Mouse (Mus musculus) left cerebral cortex, adult 2 months (tissue): ENCODE data around the gene Cd160. TPM values are rescaled to one million over a fixed set of nuclear protein-coding genes. Genes with fewer than 3 reads are reported as not detected.

Experiments used
- DNase-seq, 2 experiments: peaks; one replicate each; pipeline ENCODE4 v3.0.0; 2021 to 2022; ENCODE audit warnings: low spot score in 2 of 2, mixed read lengths in 1 of 2; ENCODE audit errors: extremely low spot score in 1 of 2
- H3K27ac ChIP-seq: fragments of 200-600 bp; 2 replicates; pipeline ENCODE4 v1.8.1; 2022
- H3K4me3 ChIP-seq: fragments of 200-600 bp; 2 replicates; pipeline ENCODE4 v1.8.1; 2022
- CTCF ChIP-seq: fragments of 200-600 bp; IDR thresholded peaks from 2 replicates; pipeline ENCODE4 v1.8.1; 2022; ENCODE audit warnings: antibody characterized with exemption, mild to moderate bottlenecking, moderate library complexity
- intact Hi-C: fragments of 180-260 bp; cut with DNase I; formaldehyde crosslinking; loops from one replicate; pipeline ENCODE4 v1.15.1; 2025
- total RNA-seq, 2 experiments: library from RNA; stranded (reverse); gene quantifications; 2 replicates each; pipeline ENCODE4 v1.2.3; 2021

Cd160 gene
- total RNA-seq, 2 experiments from 2014 or later, result not detected

GRCm38 (mm10) chr3:96802214-96802613, 26.9 kb downstream of the Cd160 start:
- DNase-seq, result no peak
- intact Hi-C loops, result no loop called here
- Histone ChIP-seq H3K27ac (no peak overlapping the region), H3K4me3 (no peak overlapping the region)
- no peak for TF ChIP-seq CTCF

GRCm38 (mm10) chr3:96800254-96800653, 28.9 kb downstream of the Cd160 start:
- no peak overlapping the region for H3K27ac ChIP-seq
- no peak for DNase-seq
- no peak for TF ChIP-seq CTCF
- intact Hi-C loops, result no loop called here
- H3K4me3 ChIP-seq, result no peak overlapping the region

- no peak for TF ChIP-seq CTCF
- intact Hi-C loops, result no loop called here
- no peak overlapping the region; the same call in 1 of the 2 replicates for H3K27ac ChIP-seq
- DNase-seq, result no peak
- H3K4me3 ChIP-seq, result no peak overlapping the region
Observed at GRCm38 (mm10) chr3:96788506-96788905, 40.6 kb downstream of the Cd160 start.

GRCm38 (mm10) chr3:96787784-96788183, 41.4 kb downstream of the Cd160 start:
- intact Hi-C loops, result no loop called here
- no peak overlapping the region for H3K4me3 ChIP-seq

GRCm38 (mm10) chr3:96782236-96782635, 46.9 kb downstream of the Cd160 start:
- Histone ChIP-seq H3K4me3 (no peak overlapping the region), H3K27ac (no peak overlapping the region)
- no peak for DNase-seq
- intact Hi-C loops, result no loop called here
- no peak for TF ChIP-seq CTCF

More at GRCm38 (mm10) chr3:96787784-96788183, 41.4 kb downstream of the Cd160 start:
- TF ChIP-seq CTCF, result no peak
- no peak for DNase-seq
- no peak overlapping the region for H3K27ac ChIP-seq

- Histone ChIP-seq H3K27ac (no peak overlapping the region), H3K4me3 (no peak overlapping the region)
- no peak for DNase-seq
- intact Hi-C loops, result no loop called here
- TF ChIP-seq CTCF, result no peak
Observed at GRCm38 (mm10) chr3:96777120-96777519, 52.0 kb downstream of the Cd160 start.

- intact Hi-C loops, result no loop called here
- DNase-seq, result no peak
- TF ChIP-seq CTCF, result no peak
- H3K27ac ChIP-seq, result no peak overlapping the region
- H3K4me3 ChIP-seq, result no peak overlapping the region
Observed at GRCm38 (mm10) chr3:96772949-96773348, 56.2 kb downstream of the Cd160 start.

- no peak overlapping the region for H3K27ac ChIP-seq
- intact Hi-C loops, result no loop called here
- TF ChIP-seq CTCF, result no peak
Observed at GRCm38 (mm10) chr3:96769971-96770370, 59.2 kb downstream of the Cd160 start.

GRCm38 (mm10) chr3:96764528-96764927, 64.6 kb downstream of the Cd160 start:
- H3K27ac ChIP-seq, result no peak overlapping the region
- TF ChIP-seq CTCF, result no peak
- no peak for DNase-seq
- intact Hi-C loops, result no loop called here
- H3K4me3 ChIP-seq, result no peak overlapping the region

More at GRCm38 (mm10) chr3:96769971-96770370, 59.2 kb downstream of the Cd160 start:
- no peak for DNase-seq
- H3K4me3 ChIP-seq, result no peak overlapping the region

GRCm38 (mm10) chr3:96759695-96760094, 69.5 kb downstream of the Cd160 start:
- no peak for DNase-seq
- Histone ChIP-seq H3K4me3 (no peak overlapping the region), H3K27ac (peak overlapping the region; percentile 69; the same call in 1 of the 2 replicates)
- no peak for TF ChIP-seq CTCF
- intact Hi-C loops, result no loop called here

- Histone ChIP-seq H3K27ac (no peak overlapping the region), H3K4me3 (no peak overlapping the region)
- TF ChIP-seq CTCF, result no peak
- DNase-seq, result no peak
- intact Hi-C loops, result no loop called here
Observed at GRCm38 (mm10) chr3:96757691-96758090, 71.5 kb downstream of the Cd160 start.

GRCm38 (mm10) chr3:96755935-96756334, 73.2 kb downstream of the Cd160 start:
- Histone ChIP-seq H3K4me3 (no peak overlapping the region), H3K27ac (no peak overlapping the region)
- no peak for DNase-seq
- no peak for TF ChIP-seq CTCF
- intact Hi-C loops, result no loop called here

Other genes starting within 250 kb of the Cd160 start
- 10 to 100 TPM; 26.6 to 28.1 TPM for gene Polr3gl, start 235.2 kb downstream of the Cd160 start, total RNA-seq
- 10 to 100 TPM; 66.8 to 70.3 TPM for gene Ankrd34a, start 232.7 kb downstream of the Cd160 start, total RNA-seq
- gene Lix1l, start 228.2 kb downstream of the Cd160 start, total RNA-seq, result 10 to 100 TPM; 18.6 to 21.5 TPM
- 10 to 100 TPM; 37.6 to 38.5 TPM for gene Rbm8a, start 199.4 kb downstream of the Cd160 start, total RNA-seq
- 10 to 100 TPM; 53.0 to 56.3 TPM for gene Pex11b, start 194.0 kb downstream of the Cd160 start, total RNA-seq
- under 1 TPM; 0.41 to 0.68 TPM for gene Gm42957, start 193.9 kb downstream of the Cd160 start, total RNA-seq
- gene Itga10, start 183.8 kb downstream of the Cd160 start, total RNA-seq, result 1 to 10 TPM; 2.9 to 3.6 TPM
- 1 to 10 TPM; 8.3 to 9.5 TPM for gene Ankrd35, start 159.2 kb downstream of the Cd160 start, total RNA-seq
- 10 to 100 TPM; 23.6 to 30.3 TPM for gene Pias3, start 133.0 kb downstream of the Cd160 start, total RNA-seq
- 10 to 100 TPM in 1 of 2 experiments, 1 to 10 TPM in 1; 8.7 to 10.4 TPM for gene Nudt17, start 120.8 kb downstream of the Cd160 start, total RNA-seq
- gene Polr3c, start 101.7 kb downstream of the Cd160 start, total RNA-seq, result 10 to 100 TPM; 22.7 to 25.3 TPM
- gene Rnf115, start 101.7 kb downstream of the Cd160 start, total RNA-seq, result 10 to 100 TPM; 58.3 to 61.9 TPM
- under 1 TPM in 1 of 2 experiments, not detected in 1; 0.14 TPM for gene Pdzk1, start 67 bp downstream of the Cd160 start, total RNA-seq
- under 1 TPM; 0.70 to 0.75 TPM for gene Gja5, start 75.3 kb upstream of the Cd160 start, total RNA-seq
- 10 to 100 TPM; 40.7 to 42.8 TPM for gene Gpr89, start 76.0 kb upstream of the Cd160 start, total RNA-seq
- gene Gja8, start 96.7 kb upstream of the Cd160 start, total RNA-seq, result not detected